ENCODE assay signal across 9 mouse cellular contexts in genomic region chr7:30332622-30333259, GRCm38 (mm10). TPM values are rescaled to one million over a fixed set of nuclear protein-coding genes. Genes with fewer than 3 reads are reported as not detected.
DNase-seq lines count a peak whose midpoint lies in the region; ATAC-seq and TF ChIP-seq lines count a peak whose summit lies in the region.
"Had no signal": no experiment of that assay in that cellular context is flagged by ENCODE, and none has a peak within 500 bp of the region (broad histone marks: within the 10 kb centered on the region; RNA-seq: fewer than 3 reads in every experiment).

No protein-coding gene starts in this region.

- TF ChIP-seq POLR2A in olfactory bulb, adult 2 months (IDR thresholded peaks at IDR 0.05; ENCODE audit: insufficient read depth, low read depth, low read length): no peak

- no peak overlapping the region for H3K4me3 ChIP-seq in heart, embryonic 12.5 days
- H3K4me3 ChIP-seq in neural tube, embryonic 12.5 days: no peak overlapping the region
- no peak overlapping the region for H3K4me3 ChIP-seq in hindbrain, embryonic 14.5 days (replicated peaks; ENCODE audit: low read length)
- peak overlapping the region; percentile 40 for H3K4me3 ChIP-seq in olfactory bulb, adult 2 months (ENCODE audit: insufficient read depth, low read depth, low read length)
- H3K4me3 ChIP-seq: liver, embryonic 12.5 days had no signal

- H3K27ac ChIP-seq in heart, embryonic 12.5 days (ENCODE audit: poor library complexity, severe bottlenecking): peak overlapping the region; percentile 87
- H3K27ac ChIP-seq in neural tube, embryonic 12.5 days: no peak overlapping the region
- no peak overlapping the region for H3K27ac ChIP-seq in hindbrain, embryonic 14.5 days
- H3K27ac ChIP-seq in olfactory bulb, adult 2 months (ENCODE audit: insufficient read depth, low read depth, low read length): peak overlapping the region; percentile 93
- H3K27ac ChIP-seq: liver, embryonic 12.5 days had no signal

- peaks cover 34% of the 10 kb centered on the region for H3K4me1 ChIP-seq in heart, embryonic 12.5 days (replicated peaks)
- H3K4me1 ChIP-seq in neural tube, embryonic 12.5 days: peaks cover 5% of the 10 kb centered on the region; the same call in 1 of the 2 replicates
- peaks cover 14% of the 10 kb centered on the region; the same call in 1 of the 2 replicates for H3K4me1 ChIP-seq in hindbrain, embryonic 14.5 days (replicated peaks; ENCODE audit: control insufficient read depth, insufficient read depth, low read length)
- H3K4me1 ChIP-seq in olfactory bulb, adult 2 months (ENCODE audit: control insufficient read depth, insufficient read depth, low read length): peaks cover 24% of the 10 kb centered on the region
- H3K4me1 ChIP-seq: liver, embryonic 12.5 days had no signal

- peaks cover 15% of the 10 kb centered on the region for H3K27me3 ChIP-seq in heart, embryonic 12.5 days (replicated peaks)
- peaks cover 29% of the 10 kb centered on the region for H3K27me3 ChIP-seq in neural tube, embryonic 12.5 days (replicated peaks)
- H3K27me3 ChIP-seq in hindbrain, embryonic 14.5 days (ENCODE audit: control insufficient read depth, insufficient read depth, low read length): peaks cover 9% of the 10 kb centered on the region; the same call in 1 of the 2 replicates

- WGBS in heart, embryonic 12.5 days: 57% methylated on average over 18 of the region's 18 CpGs
- 68% methylated on average over 18 of the region's 18 CpGs for WGBS in neural tube, embryonic 12.5 days
- 68% methylated on average over 18 of the region's 18 CpGs for WGBS in hindbrain, embryonic 14.5 days
- WGBS in olfactory bulb, adult 2 months: 44% methylated on average over 18 of the region's 18 CpGs

- no peaks in the 10 kb centered on the region for H3K36me3 ChIP-seq in heart, embryonic 12.5 days
- no peaks in the 10 kb centered on the region for H3K36me3 ChIP-seq in neural tube, embryonic 12.5 days
- H3K36me3 ChIP-seq in hindbrain, embryonic 14.5 days (replicated peaks; ENCODE audit: control insufficient read depth, insufficient read depth): no peaks in the 10 kb centered on the region
- H3K36me3 ChIP-seq: liver, embryonic 12.5 days had no signal

- no peak for TF ChIP-seq CTCF in olfactory bulb, adult 2 months (IDR thresholded peaks at IDR 0.05; ENCODE audit: insufficient read depth, low read depth, low read length)

- DNase-seq in heart, adult 8-10 months (ENCODE audit: low spot score): no peak
- DNase-seq in neural tube, embryonic 10.5 days (ENCODE audit: extremely low spot score, low spot score): no peak
- no peak for DNase-seq in hindbrain, embryonic 14.5 days (ENCODE audit: low spot score)
- no peak for DNase-seq in urinary bladder, postnatal 14 days (ENCODE audit: low spot score)
- DNase-seq in ovary, postnatal 14 days (ENCODE audit: low spot score): no peak

- H3K4me2 ChIP-seq in heart, embryonic 12.5 days: peak overlapping the region; percentile 33; the same call in 1 of the 2 replicates
- peak overlapping the region; percentile 50 for H3K4me2 ChIP-seq in neural tube, embryonic 12.5 days (replicated peaks)
- H3K4me2 ChIP-seq in hindbrain, embryonic 14.5 days (replicated peaks): peak overlapping the region; percentile 47

- ATAC-seq in heart, embryonic 12.5 days (ENCODE audit: insufficient number of reproducible peaks, low FRiP score): no peak
- ATAC-seq in neural tube, embryonic 12.5 days (ENCODE audit: low FRiP score, low read depth): no peak
- ATAC-seq in hindbrain, embryonic 14.5 days (ENCODE audit: low FRiP score): no peak

- H3K9ac ChIP-seq in heart, embryonic 12.5 days: no peak overlapping the region
- no peak overlapping the region for H3K9ac ChIP-seq in neural tube, embryonic 12.5 days
- H3K9ac ChIP-seq in hindbrain, embryonic 14.5 days: no peak overlapping the region
- H3K9ac ChIP-seq: liver, embryonic 12.5 days had no signal

- H3K9me3 ChIP-seq in heart, embryonic 12.5 days (replicated peaks): no peaks in the 10 kb centered on the region
- no peaks in the 10 kb centered on the region for H3K9me3 ChIP-seq in neural tube, embryonic 12.5 days
- no peaks in the 10 kb centered on the region for H3K9me3 ChIP-seq in hindbrain, embryonic 14.5 days (ENCODE audit: control insufficient read depth, low read length)
- H3K9me3 ChIP-seq: liver, embryonic 12.5 days had no signal

RNA-seq across cellular contexts. Expression of gene Sdhaf1, which starts 9.0 kb away (rescaled TPM):
- 16.7 and 17.0 TPM in 2 replicates for polyA plus RNA-seq in heart, embryonic 12.5 days (2016; fragmentation: Nextera tagmentation; extraction: Ambion mirVana)
- total RNA-seq in heart, adult 8-10 months (2022): 10 to 100 TPM; 14.0 to 16.2 (median 15.1) TPM
- polyA plus RNA-seq in neural tube, embryonic 12.5 days (2016; fragmentation: Nextera tagmentation; extraction: Ambion mirVana): 25.9 and 26.7 TPM in 2 replicates
- 16.5 and 19.2 TPM in 2 replicates for polyA plus RNA-seq in hindbrain, embryonic 14.5 days (2014; fragmentation: Nextera tagmentation; extraction: Ambion mirVana)
- polyA plus RNA-seq in olfactory bulb, adult 2 months (2012; ENCODE audit: insufficient read depth, insufficient read length, low replicate concordance, missing spikeins): not detected in 2 replicates

RNA-seq across cellular contexts. Expression of gene E130208F15Rik, which starts 11.2 kb away (rescaled TPM):
- polyA plus RNA-seq in heart, embryonic 12.5 days (2016; fragmentation: Nextera tagmentation; extraction: Ambion mirVana): 1.7 and 2.9 TPM in 2 replicates
- total RNA-seq in heart, adult 8-10 months (2022): 1 to 10 TPM in 1 of 4 experiments, under 1 TPM in 3; 0.62 to 1.2 (median 0.79) TPM
- not detected in 2 replicates for polyA plus RNA-seq in neural tube, embryonic 12.5 days (2016; fragmentation: Nextera tagmentation; extraction: Ambion mirVana)
- polyA plus RNA-seq in hindbrain, embryonic 14.5 days (2014; fragmentation: Nextera tagmentation; extraction: Ambion mirVana): not detected in 2 replicates
- not detected in 2 replicates for polyA plus RNA-seq in olfactory bulb, adult 2 months (2012; ENCODE audit: insufficient read depth, insufficient read length, low replicate concordance, missing spikeins)

RNA-seq across cellular contexts. Expression of gene Syne4, which starts 18.1 kb away (rescaled TPM):
- polyA plus RNA-seq in heart, embryonic 12.5 days (2016; fragmentation: Nextera tagmentation; extraction: Ambion mirVana): 18.4 and 19.5 TPM in 2 replicates
- total RNA-seq in heart, adult 8-10 months (2022): 1 to 10 TPM in 1 of 4 experiments, under 1 TPM in 3; 0.46 to 1.9 (median 0.76) TPM
- polyA plus RNA-seq in neural tube, embryonic 12.5 days (2016; fragmentation: Nextera tagmentation; extraction: Ambion mirVana): 21.8 and 24.3 TPM in 2 replicates
- polyA plus RNA-seq in hindbrain, embryonic 14.5 days (2014; fragmentation: Nextera tagmentation; extraction: Ambion mirVana): 10.7 and 11.9 TPM in 2 replicates
- polyA plus RNA-seq in olfactory bulb, adult 2 months (2012; ENCODE audit: insufficient read depth, insufficient read length, low replicate concordance, missing spikeins): not detected in 2 replicates

RNA-seq across cellular contexts. Expression of gene Alkbh6, which starts 24.2 kb away (rescaled TPM):
- polyA plus RNA-seq in heart, embryonic 12.5 days (2016; fragmentation: Nextera tagmentation; extraction: Ambion mirVana): 56.8 and 59.0 TPM in 2 replicates
- total RNA-seq in heart, adult 8-10 months (2022): 10 to 100 TPM; 28.6 to 34.0 (median 32.5) TPM
- polyA plus RNA-seq in neural tube, embryonic 12.5 days (2016; fragmentation: Nextera tagmentation; extraction: Ambion mirVana): 93.4 and 95.9 TPM in 2 replicates
- 119 and 123 TPM in 2 replicates for polyA plus RNA-seq in hindbrain, embryonic 14.5 days (2014; fragmentation: Nextera tagmentation; extraction: Ambion mirVana)
- not detected in 2 replicates for polyA plus RNA-seq in olfactory bulb, adult 2 months (2012; ENCODE audit: insufficient read depth, insufficient read length, low replicate concordance, missing spikeins)

RNA-seq across cellular contexts. Expression of gene Lrfn3, which starts 29.8 kb away (rescaled TPM):
- polyA plus RNA-seq in heart, embryonic 12.5 days (2016; fragmentation: Nextera tagmentation; extraction: Ambion mirVana): 2.3 and 2.8 TPM in 2 replicates
- total RNA-seq in heart, adult 8-10 months (2022): 1 to 10 TPM; 1.3 to 2.4 (median 1.6) TPM
- polyA plus RNA-seq in neural tube, embryonic 12.5 days (2016; fragmentation: Nextera tagmentation; extraction: Ambion mirVana): 10.7 and 11.1 TPM in 2 replicates
- polyA plus RNA-seq in hindbrain, embryonic 14.5 days (2014; fragmentation: Nextera tagmentation; extraction: Ambion mirVana): 14.5 and 15.0 TPM in 2 replicates
- polyA plus RNA-seq in olfactory bulb, adult 2 months (2012; ENCODE audit: insufficient read depth, insufficient read length, low replicate concordance, missing spikeins): not detected in 2 replicates

Comparison
In these comparisons a context has a peak if more than half of its experiments do, and no peak if none do; other contexts are left out.
1. H3K27ac ChIP-seq: peak in heart, embryonic 12.5 days (single experiment) and olfactory bulb, adult 2 months (single experiment); none in neural tube, embryonic 12.5 days (single experiment) and hindbrain, embryonic 14.5 days (single experiment).
2. RNA of gene Sdhaf1, which starts 9.0 kb away (polyA plus RNA-seq): 25.9 to 26.7 TPM in neural tube, embryonic 12.5 days, 16.5 to 19.2 TPM in hindbrain, embryonic 14.5 days and 16.7 to 17.0 TPM in heart, embryonic 12.5 days; not detected in olfactory bulb, adult 2 months; every median in the first group is over 10 times any median in the second.
3. RNA of gene Syne4, which starts 18.1 kb away (polyA plus RNA-seq): 21.8 to 24.3 TPM in neural tube, embryonic 12.5 days, 18.4 to 19.5 TPM in heart, embryonic 12.5 days and 10.7 to 11.9 TPM in hindbrain, embryonic 14.5 days; not detected in olfactory bulb, adult 2 months; every median in the first group is over 10 times any median in the second.
4. Peak in every context shown above with its lines, with median percentiles within 50 percentile points of each other: H3K4me2 ChIP-seq.